In the genomic region with DNA sequence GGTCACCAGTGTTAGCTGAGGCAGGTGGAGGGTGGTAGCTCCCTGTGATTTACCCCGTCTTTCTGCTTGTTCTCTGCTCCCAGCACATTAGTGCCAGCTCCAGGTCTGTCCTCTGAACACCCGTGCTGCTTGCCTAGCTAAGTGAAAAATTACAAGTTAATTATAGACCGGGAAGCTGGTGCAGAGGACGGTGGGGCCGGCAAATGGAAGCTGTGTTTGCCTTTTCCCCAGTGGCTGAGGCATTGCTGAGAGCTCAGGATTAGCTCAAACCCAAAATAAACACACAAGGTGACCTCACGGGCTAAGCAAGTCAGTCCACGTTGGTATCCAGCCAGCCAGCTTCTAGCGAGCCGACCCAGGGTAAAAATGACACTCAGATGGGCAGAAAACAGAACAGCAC, we compare ENCODE assay signal across 11 mouse cellular contexts. TPM values are rescaled to one million over a fixed set of nuclear protein-coding genes. Genes with fewer than 3 reads are reported as not detected.
A peak's percentile ranks its signal among the peaks of the same experiment; 100 is the strongest.
DNase-seq lines count a peak whose midpoint lies in the region; ATAC-seq and TF ChIP-seq lines count a peak whose summit lies in the region.
"Had no signal": no experiment of that assay in that cellular context is flagged by ENCODE, and none has a peak within 500 bp of the region (broad histone marks: within the 10 kb centered on the region; RNA-seq: fewer than 3 reads in every experiment).

No protein-coding gene starts in this region.

- peak; percentile 74; the same call in 1 of the 2 replicates for ATAC-seq in liver, postnatal 0 days
- ATAC-seq in activated CD4-positive, CD25-positive, alpha-beta regulatory T cell, adult 4 months, result no peak

- no peak overlapping the region for H3K4me3 ChIP-seq in liver, postnatal 0 days (ENCODE audit: low read depth, low read length)
- H3K4me3 ChIP-seq: embryonic facial prominence, embryonic 15.5 days had no signal

- no peaks in the 10 kb centered on the region for H3K9me3 ChIP-seq in liver, postnatal 0 days (ENCODE audit: low read length)
- H3K9me3 ChIP-seq: embryonic facial prominence, embryonic 15.5 days had no signal

- H3K4me2 ChIP-seq in liver, postnatal 0 days (ENCODE audit: low read depth, low read length), result peak overlapping the region; percentile 32; the same call in 1 of the 2 replicates
- H3K4me2 ChIP-seq: embryonic facial prominence, embryonic 15.5 days had no signal

- H3K9ac ChIP-seq in liver, postnatal 0 days (replicated peaks), result no peak overlapping the region
- H3K9ac ChIP-seq: embryonic facial prominence, embryonic 15.5 days had no signal

- TF ChIP-seq EP300 in liver, postnatal 0 days (IDR thresholded peaks at IDR 0.05; ENCODE audit: low read depth), result no peak

- no peak overlapping the region for H3K27ac ChIP-seq in liver, postnatal 0 days (ENCODE audit: low read depth)
- H3K27ac ChIP-seq: embryonic facial prominence, embryonic 15.5 days had no signal

- no peaks in the 10 kb centered on the region for H3K36me3 ChIP-seq in liver, postnatal 0 days (replicated peaks; ENCODE audit: insufficient read depth, low read length)
- H3K36me3 ChIP-seq: embryonic facial prominence, embryonic 15.5 days had no signal

- H3K4me1 ChIP-seq in liver, postnatal 0 days (ENCODE audit: insufficient read depth), result peaks cover 3% of the 10 kb centered on the region; the same call in 1 of the 2 replicates

- no peaks in the 10 kb centered on the region for H3K27me3 ChIP-seq in liver, postnatal 0 days (ENCODE audit: insufficient read depth, low read length)
- H3K27me3 ChIP-seq: CH12.LX; embryonic facial prominence, embryonic 15.5 days had no signal

- DNase-seq in gastrocnemius, adult 18-20 months (ENCODE audit: low spot score), result peak; percentile 73
- no peak for DNase-seq in gastrocnemius, postnatal 4 days (ENCODE audit: low spot score in 2 of 2)
- DNase-seq in heart, adult 8-10 months (ENCODE audit: low spot score), result peak; percentile 76
- DNase-seq in kidney, adult 11 months, result peak; percentile 89
- peak; percentile 26 for DNase-seq in liver, postnatal 0 days
- no peak for DNase-seq in natural killer cell, adult 2 months (ENCODE audit: low spot score in 2 of 2)
- DNase-seq in adrenal gland, adult 18-20 months (ENCODE audit: low spot score in 2 of 2), result no peak
- DNase-seq: thymus, adult 18-20 months had no signal

- 53% methylated on average over 9 of the region's 9 CpGs for WGBS in liver, postnatal 0 days (ENCODE audit: insufficient replicate concordance)

- TF ChIP-seq CTCF in liver, postnatal 0 days (IDR thresholded peaks at IDR 0.05; ENCODE audit: low read depth), result no peak

RNA-seq across cellular contexts. Expression of a gene that starts 51.4 kb away (rescaled TPM):
- total RNA-seq in gastrocnemius, adult 18-20 months (2021), result not detected
- total RNA-seq in gastrocnemius, postnatal 4 days (2021), result not detected
- total RNA-seq in heart, adult 8-10 months (2022), result not detected
- not detected in 2 replicates for polyA plus RNA-seq in liver, postnatal 0 days (2015; fragmentation: Nextera tagmentation; extraction: Ambion mirVana)
- total RNA-seq in adrenal gland, adult 18-20 months (2021), result under 1 TPM in 1 of 2 experiments, not detected in 1; 0.54 TPM
- polyA plus RNA-seq in activated CD4-positive, CD25-positive, alpha-beta regulatory T cell, adult 4 months (2017; shearing (Covaris generic)), result not detected
- total RNA-seq: CH12.LX had no signal
- polyA plus RNA-seq: embryonic facial prominence, embryonic 15.5 days had no signal

Comparison
In these comparisons a context has a peak if more than half of its experiments do, and no peak if none do; other contexts are left out.
1. DNase-seq: peak in gastrocnemius, adult 18-20 months (single experiment), heart, adult 8-10 months (single experiment), kidney, adult 11 months (single experiment) and liver, postnatal 0 days (single experiment); none in gastrocnemius, postnatal 4 days (0 of 2), natural killer cell, adult 2 months (0 of 2) and adrenal gland, adult 18-20 months (0 of 2).